Mouse (Mus musculus) myocyte (in vitro differentiated cells): ENCODE data around the gene Lbhd2.

Experiments
- CEBPB ChIP-seq: IDR thresholded peaks from 2 replicates; pipeline ENCODE4 v1.6.1; 2011; ENCODE audit warnings: mild to moderate bottlenecking, moderate library complexity; ENCODE audit not compliant: poor library complexity, insufficient read depth, severe bottlenecking
- MAX ChIP-seq: IDR thresholded peaks from one replicate; pipeline ENCODE4 v1.6.1; 2011; ENCODE audit warnings: low read depth, mild to moderate bottlenecking, control low read depth
- MYOD1 ChIP-seq, 3 experiments: IDR thresholded peaks; one replicate each; pipeline ENCODE4 v1.6.1; 2011; ENCODE audit warnings: control low read depth in 2 of 3, low read depth in 2 of 3, mild to moderate bottlenecking in 2 of 3, moderate library complexity in 1 of 3; ENCODE audit not compliant: insufficient read length in 2 of 3, control insufficient read depth in 1 of 3
- MYOG ChIP-seq, 3 experiments: IDR thresholded peaks; one replicate each; pipeline ENCODE4 v1.6.1; 2011; ENCODE audit warnings: control low read depth in 2 of 3, low read depth in 2 of 3, mild to moderate bottlenecking in 2 of 3; ENCODE audit not compliant: insufficient read length in 2 of 3, control insufficient read depth in 1 of 3, insufficient read depth in 1 of 3
- POLR2A ChIP-seq: IDR thresholded peaks from one replicate; pipeline ENCODE4 v1.6.1; 2011; ENCODE audit warnings: low read depth, mild to moderate bottlenecking, control low read depth, moderate library complexity; ENCODE audit not compliant: insufficient read length
- POLR2AphosphoS2 ChIP-seq: IDR thresholded peaks from one replicate; pipeline ENCODE4 v1.6.1; 2011; ENCODE audit warnings: low read depth, control low read depth; ENCODE audit not compliant: insufficient read length
- REST ChIP-seq: IDR thresholded peaks from one replicate; pipeline ENCODE4 v1.6.1; 2011; ENCODE audit warnings: mild to moderate bottlenecking, control low read depth, moderate library complexity; ENCODE audit not compliant: insufficient read depth, insufficient read length
- SRF ChIP-seq: IDR thresholded peaks from one replicate; pipeline ENCODE4 v1.6.1; 2011; ENCODE audit warnings: low read depth; ENCODE audit not compliant: control insufficient read depth, insufficient read length
- TCF12 ChIP-seq: IDR thresholded peaks from one replicate; pipeline ENCODE4 v1.6.1; 2011; ENCODE audit warnings: mild to moderate bottlenecking, control low read depth; ENCODE audit not compliant: poor library complexity, insufficient read depth, severe bottlenecking
- USF1 ChIP-seq: IDR thresholded peaks from one replicate; pipeline ENCODE4 v1.6.1; 2011; ENCODE audit warnings: low read depth, mild to moderate bottlenecking, control low read depth, moderate library complexity

DNA sequence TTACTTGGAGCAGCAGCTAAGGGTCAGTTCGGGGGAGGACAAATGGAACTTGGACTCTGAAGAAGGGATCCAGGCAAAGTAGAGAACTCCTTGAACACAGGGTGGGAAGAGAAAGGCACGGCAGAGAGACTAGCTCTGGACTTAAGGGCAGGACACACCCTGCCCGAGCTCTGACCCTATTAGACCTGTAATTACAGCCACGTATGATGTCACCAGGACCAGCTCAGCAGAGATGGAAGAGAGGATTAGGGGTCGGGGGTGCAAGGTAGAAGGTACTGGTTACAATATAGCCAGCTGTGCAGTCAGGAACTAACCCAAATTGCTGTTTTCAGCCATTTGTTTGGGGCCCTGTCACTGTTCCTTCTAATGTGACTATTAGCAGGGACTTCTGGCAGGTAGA is 16.2 kb downstream of the Lbhd2 start:
- TF ChIP-seq POLR2AphosphoS2 (no peak), POLR2A (no peak), CEBPB (no peak), REST (no peak), MYOG (IDR thresholded peaks at IDR 0.05; ENCODE audit: control insufficient read depth in 1 of 3, insufficient read depth in 1 of 3, insufficient read length in 2 of 3, low read depth in 2 of 3) (no peak), TCF12 (no peak), MYOD1 (IDR thresholded peaks at IDR 0.05; ENCODE audit: control insufficient read depth in 1 of 3, insufficient read length in 2 of 3, low read depth in 2 of 3) (no peak), MAX (no peak), SRF (no peak), USF1 (no peak)
